ENCODE assay signal across 8 mouse cellular contexts in genomic region chr8:120493508-120494464, GRCm38 (mm10).
A peak's percentile ranks its signal among the peaks of the same experiment; 100 is the strongest.
DNase-seq lines count a peak whose midpoint lies in the region; ATAC-seq and TF ChIP-seq lines count a peak whose summit lies in the region.
"Had no signal": no experiment of that assay in that cellular context is flagged by ENCODE, and none has a peak within 500 bp of the region (broad histone marks: within the 10 kb centered on the region; RNA-seq: fewer than 3 reads in every experiment).

No protein-coding gene starts in this region.

- H3K4me2 ChIP-seq in heart, postnatal 0 days (ENCODE audit: low read depth, low read length), result no peak overlapping the region
- H3K4me2 ChIP-seq in hindbrain, embryonic 12.5 days (replicated peaks), result peak overlapping the region; percentile 95
- H3K4me2 ChIP-seq in midbrain, embryonic 12.5 days (replicated peaks), result peak overlapping the region; percentile 90

- peaks cover 79% of the 10 kb centered on the region for H3K4me1 ChIP-seq in heart, postnatal 0 days (ENCODE audit: control insufficient read depth, insufficient read depth)
- peaks cover 98% of the 10 kb centered on the region for H3K4me1 ChIP-seq in forebrain, embryonic 10.5 days
- peaks cover 88% of the 10 kb centered on the region for H3K4me1 ChIP-seq in hindbrain, embryonic 12.5 days
- peaks cover 90% of the 10 kb centered on the region for H3K4me1 ChIP-seq in midbrain, embryonic 12.5 days

- TF ChIP-seq EP300 in heart, postnatal 0 days (IDR thresholded peaks at IDR 0.05; ENCODE audit: low read depth), result no peak

- no peak overlapping the region for H3K9ac ChIP-seq in heart, postnatal 0 days (replicated peaks; ENCODE audit: low read depth, low read length)
- peak overlapping the region; percentile 49 for H3K9ac ChIP-seq in hindbrain, embryonic 12.5 days
- peak overlapping the region; percentile 41 for H3K9ac ChIP-seq in midbrain, embryonic 12.5 days (replicated peaks)

- no peak for ATAC-seq in heart, postnatal 0 days (ENCODE audit: insufficient read depth, low read depth)
- ATAC-seq in hindbrain, embryonic 12.5 days (ENCODE audit: low FRiP score), result no peak
- no peak for ATAC-seq in midbrain, embryonic 12.5 days (ENCODE audit: low FRiP score, low read depth)

- H3K9me3 ChIP-seq in heart, postnatal 0 days (replicated peaks; ENCODE audit: control insufficient read depth, low read length), result no peaks in the 10 kb centered on the region
- H3K9me3 ChIP-seq in forebrain, embryonic 10.5 days, result no peaks in the 10 kb centered on the region
- no peaks in the 10 kb centered on the region for H3K9me3 ChIP-seq in hindbrain, embryonic 12.5 days (replicated peaks)
- H3K9me3 ChIP-seq in midbrain, embryonic 12.5 days, result no peaks in the 10 kb centered on the region
- H3K9me3 ChIP-seq: embryonic facial prominence, embryonic 13.5 days had no signal

- peak overlapping the region; percentile 26; the same call in 1 of the 2 replicates for H3K27ac ChIP-seq in heart, postnatal 0 days (ENCODE audit: low read depth)
- H3K27ac ChIP-seq in forebrain, embryonic 10.5 days, result peak overlapping the region; percentile 56
- peak overlapping the region; percentile 37; the same call in 1 of the 2 replicates for H3K27ac ChIP-seq in hindbrain, embryonic 12.5 days
- peak overlapping the region; percentile 70; the same call in 1 of the 2 replicates for H3K27ac ChIP-seq in midbrain, embryonic 12.5 days (replicated peaks)

- intact Hi-C loops in left cerebral cortex, postnatal 14 days (cut with DNase I), result no loop called here

- DNase-seq in heart, postnatal 0 days (ENCODE audit: low spot score), result no peak
- DNase-seq in heart, postnatal 4 days, result no peak
- no peak for DNase-seq in forebrain, embryonic 10.5 days (ENCODE audit: extremely low spot score, low spot score)
- DNase-seq in B cell, adult 2 months, result no peak
- no peak for DNase-seq in left cerebral cortex, postnatal 14 days (ENCODE audit: low spot score in 2 of 2)

- no peaks in the 10 kb centered on the region for H3K36me3 ChIP-seq in heart, postnatal 0 days (replicated peaks; ENCODE audit: control insufficient read depth, insufficient read depth, low read length)
- H3K36me3 ChIP-seq in forebrain, embryonic 10.5 days (replicated peaks), result 0 out of 2 replicates have a peak, but pooled peaks cover 2% of the 10 kb centered on the region
- no peaks in the 10 kb centered on the region for H3K36me3 ChIP-seq in hindbrain, embryonic 12.5 days
- no peaks in the 10 kb centered on the region for H3K36me3 ChIP-seq in midbrain, embryonic 12.5 days
- H3K36me3 ChIP-seq: embryonic facial prominence, embryonic 13.5 days had no signal

- 53% methylated on average over 16 of the region's 16 CpGs for WGBS in heart, postnatal 0 days
- 68% methylated on average over 16 of the region's 16 CpGs for WGBS in forebrain, embryonic 10.5 days
- WGBS in hindbrain, embryonic 12.5 days, result 61% methylated on average over 16 of the region's 16 CpGs
- 64% methylated on average over 16 of the region's 16 CpGs for WGBS in midbrain, embryonic 12.5 days

- TF ChIP-seq CTCF in heart, postnatal 0 days (IDR thresholded peaks at IDR 0.05; ENCODE audit: low read depth), result no peak

- H3K27me3 ChIP-seq in heart, postnatal 0 days (ENCODE audit: control insufficient read depth, insufficient read depth, low read length), result no peaks in the 10 kb centered on the region
- peaks cover 54% of the 10 kb centered on the region for H3K27me3 ChIP-seq in forebrain, embryonic 10.5 days (ENCODE audit: poor library complexity, severe bottlenecking)
- 0 out of 2 replicates have a peak, but pooled peaks cover 5% of the 10 kb centered on the region for H3K27me3 ChIP-seq in hindbrain, embryonic 12.5 days
- H3K27me3 ChIP-seq in midbrain, embryonic 12.5 days, result peaks cover 59% of the 10 kb centered on the region

- H3K4me3 ChIP-seq in heart, postnatal 0 days (ENCODE audit: low read depth, low read length), result no peak overlapping the region
- H3K4me3 ChIP-seq in forebrain, embryonic 10.5 days, result peak overlapping the region; percentile 23; the same call in 1 of the 2 replicates
- H3K4me3 ChIP-seq in hindbrain, embryonic 12.5 days, result peak overlapping the region; percentile 79; the same call in 1 of the 2 replicates
- peak overlapping the region; percentile 85 for H3K4me3 ChIP-seq in midbrain, embryonic 12.5 days
- H3K4me3 ChIP-seq: embryonic facial prominence, embryonic 13.5 days had no signal
